Mouse (Mus musculus): Measurements from ENCODE around the gene Hist1h2ba. TPM values are rescaled to one million over a fixed set of nuclear protein-coding genes. Genes with fewer than 3 reads are reported as not detected.

The Hist1h2ba gene
- polyA plus RNA-seq, 1 experiment from 2014 or later: not detected

GRCm38 (mm10) chr13:23892592-23893268 lies 41.2 kb downstream of the Hist1h2ba start:
- no peak for ATAC-seq
- Histone ChIP-seq H3K27ac (no peak overlapping the region), H3K4me1 (peaks cover 6% of the 10 kb centered on the region), H3K9ac (no peak overlapping the region), H3K4me2 (no peak overlapping the region), H3K27me3 (no peaks in the 10 kb centered on the region), H3K36me3 (ENCODE audit: poor library complexity, severe bottlenecking) (no peaks in the 10 kb centered on the region), H3K4me3 (no peak overlapping the region), H3K9me3 (replicated peaks) (no peaks in the 10 kb centered on the region)
- WGBS: 17% methylated on average over 9 of the region's 9 CpGs

GRCm38 (mm10) chr13:23889011-23889605 lies 44.8 kb downstream of the Hist1h2ba start:
- 76% methylated on average over 6 of the region's 6 CpGs for WGBS
- H3K4me1 ChIP-seq: peaks cover 6% of the 10 kb centered on the region
- H3K4me3 ChIP-seq: no peak overlapping the region
- no peak for ATAC-seq
- no peak overlapping the region for H3K9ac ChIP-seq
- H3K36me3 ChIP-seq (ENCODE audit: poor library complexity, severe bottlenecking): no peaks in the 10 kb centered on the region
- no peaks in the 10 kb centered on the region for H3K9me3 ChIP-seq (replicated peaks)
- H3K27me3 ChIP-seq: no peaks in the 10 kb centered on the region
- no peak overlapping the region for H3K27ac ChIP-seq
- no peak overlapping the region for H3K4me2 ChIP-seq

- no peak for ATAC-seq
- no peak overlapping the region for H3K27ac ChIP-seq
- no peaks in the 10 kb centered on the region for H3K9me3 ChIP-seq (replicated peaks)
- no peaks in the 10 kb centered on the region for H3K27me3 ChIP-seq
- H3K9ac ChIP-seq: no peak overlapping the region
- no peak overlapping the region for H3K4me3 ChIP-seq
- H3K4me1 ChIP-seq: no peaks in the 10 kb centered on the region
- H3K36me3 ChIP-seq (ENCODE audit: poor library complexity, severe bottlenecking): no peaks in the 10 kb centered on the region
- 83% methylated on average over 3 of the region's 3 CpGs for WGBS
- H3K4me2 ChIP-seq: no peak overlapping the region
Observed at GRCm38 (mm10) chr13:23887026-23887725, 46.8 kb downstream of the Hist1h2ba start.

- no peaks in the 10 kb centered on the region for H3K9me3 ChIP-seq (replicated peaks)
- H3K9ac ChIP-seq: no peak overlapping the region
- peak; percentile 67; the same call in 1 of the 2 replicates for ATAC-seq
- H3K4me2 ChIP-seq: no peak overlapping the region
- no peaks in the 10 kb centered on the region for H3K4me1 ChIP-seq
- H3K4me3 ChIP-seq: no peak overlapping the region
- no peaks in the 10 kb centered on the region for H3K27me3 ChIP-seq
- no peaks in the 10 kb centered on the region for H3K36me3 ChIP-seq (ENCODE audit: poor library complexity, severe bottlenecking)
- no peak overlapping the region for H3K27ac ChIP-seq
- 32% methylated on average over 2 of the region's 2 CpGs for WGBS
Observed at GRCm38 (mm10) chr13:23885540-23885939, 48.4 kb downstream of the Hist1h2ba start.

Small RNAs within 50 kb of the gene (microRNA-seq; reads per million reads assigned to microRNA genes)
- not detected for gene Gm44344

Other genes starting within 250 kb of the Hist1h2ba start
- 34.1 and 41.4 TPM in 2 replicates for gene Hist1h2bc, start 250.0 kb downstream of the Hist1h2ba start, polyA plus RNA-seq (2015; fragmentation: Nextera tagmentation; extraction: Ambion mirVana)
- not detected in 2 replicates for gene Hist1h1t, start 238.3 kb downstream of the Hist1h2ba start, polyA plus RNA-seq (2015; fragmentation: Nextera tagmentation; extraction: Ambion mirVana)
- gene Hist1h4c, start 235.7 kb downstream of the Hist1h2ba start, polyA plus RNA-seq (2015; fragmentation: Nextera tagmentation; extraction: Ambion mirVana): 6.5 and 7.9 TPM in 2 replicates
- 2.2 and 2.8 TPM in 2 replicates for gene Hfe, start 223.3 kb downstream of the Hist1h2ba start, polyA plus RNA-seq (2015; fragmentation: Nextera tagmentation; extraction: Ambion mirVana)
- 17.8 and 20.5 TPM in 2 replicates for gene Hist1h1c, start 195.3 kb downstream of the Hist1h2ba start, polyA plus RNA-seq (2015; fragmentation: Nextera tagmentation; extraction: Ambion mirVana)
- 8.8 and 10.8 TPM in 2 replicates for gene Hist1h3c, start 188.6 kb downstream of the Hist1h2ba start, polyA plus RNA-seq (2015; fragmentation: Nextera tagmentation; extraction: Ambion mirVana)
- gene Hist1h2bb, start 187.4 kb downstream of the Hist1h2ba start, polyA plus RNA-seq (2015; fragmentation: Nextera tagmentation; extraction: Ambion mirVana): 3.0 and 5.5 TPM in 2 replicates
- gene Hist1h2ab, start 183.0 kb downstream of the Hist1h2ba start, polyA plus RNA-seq (2015; fragmentation: Nextera tagmentation; extraction: Ambion mirVana): 58.6 and 70.5 TPM in 2 replicates
- gene Hist1h3b, start 181.9 kb downstream of the Hist1h2ba start, polyA plus RNA-seq (2015; fragmentation: Nextera tagmentation; extraction: Ambion mirVana): 17.0 and 19.6 TPM in 2 replicates
- gene Hist1h4b, start 177.1 kb downstream of the Hist1h2ba start, polyA plus RNA-seq (2015; fragmentation: Nextera tagmentation; extraction: Ambion mirVana): 5.7 and 6.1 TPM in 2 replicates
- 0.64 and 1.1 TPM in 2 replicates for gene Hist1h4a, start 172.9 kb downstream of the Hist1h2ba start, polyA plus RNA-seq (2015; fragmentation: Nextera tagmentation; extraction: Ambion mirVana)
- gene Hist1h3a, start 171.8 kb downstream of the Hist1h2ba start, polyA plus RNA-seq (2015; fragmentation: Nextera tagmentation; extraction: Ambion mirVana): 6.3 and 7.2 TPM in 2 replicates
- gene Hist1h1a, start 170.5 kb downstream of the Hist1h2ba start, polyA plus RNA-seq (2015; fragmentation: Nextera tagmentation; extraction: Ambion mirVana): 4.6 and 6.0 TPM in 2 replicates
- gene Trim38, start 164.2 kb downstream of the Hist1h2ba start, polyA plus RNA-seq (2015; fragmentation: Nextera tagmentation; extraction: Ambion mirVana): 0.08 TPM in 1 of 2 replicates, not detected in the other
- not detected in 2 replicates for gene Slc17a2, start 127.2 kb downstream of the Hist1h2ba start, polyA plus RNA-seq (2015; fragmentation: Nextera tagmentation; extraction: Ambion mirVana)
- gene Slc17a3, start 94.7 kb downstream of the Hist1h2ba start, polyA plus RNA-seq (2015; fragmentation: Nextera tagmentation; extraction: Ambion mirVana): not detected in 2 replicates
- gene Slc17a1, start 66.4 kb downstream of the Hist1h2ba start, polyA plus RNA-seq (2015; fragmentation: Nextera tagmentation; extraction: Ambion mirVana): not detected in 2 replicates
- gene Slc17a4, start 19.1 kb downstream of the Hist1h2ba start, polyA plus RNA-seq (2015; fragmentation: Nextera tagmentation; extraction: Ambion mirVana): not detected in 2 replicates
- not detected in 2 replicates for gene Hist1h2aa, start 306 bp upstream of the Hist1h2ba start, polyA plus RNA-seq (2015; fragmentation: Nextera tagmentation; extraction: Ambion mirVana)
- 2.1 and 2.6 TPM in 2 replicates for gene Scgn, start 57.1 kb upstream of the Hist1h2ba start, polyA plus RNA-seq (2015; fragmentation: Nextera tagmentation; extraction: Ambion mirVana)

Data from forebrain, embryonic 13.5 days (tissue).